Mouse (Mus musculus): ENCODE results near the gene Wrap53. TPM values are rescaled to one million over a fixed set of nuclear protein-coding genes. Genes with fewer than 3 reads are reported as not detected.
A peak's percentile ranks its signal among the peaks of the same experiment; 100 is the strongest.
"Not testable (repeated sequence)": the region's sequence is repeated elsewhere in the genome, so short reads cannot be mapped to it uniquely, and the experiment has no call there.

Wrap53 gene
- polyA plus RNA-seq, 1 experiment from 2014 or later: 23.6 TPM

DNA sequence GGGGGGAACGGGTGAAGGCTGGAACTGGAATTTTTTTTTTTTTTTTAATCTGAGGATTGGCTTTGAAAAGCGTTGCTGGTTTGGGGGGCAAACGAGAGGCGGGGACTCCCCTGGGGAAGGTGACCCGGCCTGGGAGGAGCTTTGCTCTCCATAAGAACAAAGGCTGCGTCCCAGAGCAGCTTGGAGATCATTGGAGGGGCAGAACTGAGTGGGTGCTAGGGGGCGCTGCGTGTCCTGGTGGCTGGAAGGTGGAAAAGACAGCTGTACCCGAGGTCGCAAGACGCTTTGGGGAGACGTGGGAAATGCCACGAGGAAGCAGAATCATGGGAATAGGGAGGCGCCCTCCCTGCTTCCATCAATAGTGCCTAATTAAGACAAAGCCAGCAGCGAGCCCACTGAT lies 33.0 kb downstream of the Wrap53 start:
- Histone ChIP-seq H3K36me3 (no peaks in the 10 kb centered on the region), H3K27ac (peak overlapping the region; percentile 89), H3K27me3 (no peaks in the 10 kb centered on the region), H3K4me2 (peak overlapping the region; percentile 92), H3K4me3 (peak overlapping the region; percentile 54), H3K9me3 (no peaks in the 10 kb centered on the region), H3K4me1 (peaks cover 27% of the 10 kb centered on the region), H3K9ac (peak overlapping the region; percentile 57)
- 5% methylated on average over 15 of the region's 15 CpGs for WGBS
- no peak for ATAC-seq (ENCODE audit: insufficient number of reproducible peaks, low FRiP score, low TSS enrichment, low read depth)

DNA sequence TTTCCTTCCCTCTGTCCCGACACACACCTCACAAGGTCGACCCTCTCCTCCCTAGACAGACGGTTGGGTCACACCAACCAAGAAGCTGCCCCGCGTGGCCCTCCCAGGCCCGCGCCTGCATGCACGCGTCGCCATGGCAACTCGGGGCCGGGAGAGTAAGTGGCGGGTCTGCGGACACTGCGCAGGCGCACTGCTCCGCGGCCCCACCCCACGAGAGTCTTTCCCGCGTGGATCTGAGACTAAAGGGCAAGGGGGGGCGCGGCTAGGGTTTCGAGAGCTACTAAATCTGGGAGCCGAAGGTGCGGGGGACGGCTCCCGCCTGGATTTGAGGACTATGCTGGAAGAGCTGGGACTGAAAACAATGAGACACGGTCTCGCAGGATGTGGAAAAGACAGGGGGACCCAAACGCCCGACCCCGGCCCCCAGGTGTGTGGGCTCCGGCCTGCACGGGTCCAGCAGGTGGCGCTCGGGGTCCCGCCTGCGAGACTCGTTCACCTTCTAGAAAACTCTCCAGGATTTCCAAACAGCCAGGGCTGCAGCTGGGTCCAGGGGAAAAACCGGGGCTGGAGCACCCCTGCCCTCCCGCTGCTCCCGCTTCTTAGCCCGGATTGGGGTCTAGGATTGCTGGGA lies 33.5 kb downstream of the Wrap53 start:
- WGBS: under 1% methylated on average over 44 of the region's 44 CpGs
- peak; percentile 71 for ATAC-seq (ENCODE audit: insufficient number of reproducible peaks, low FRiP score, low TSS enrichment, low read depth)
- no peaks in the 10 kb centered on the region for H3K27me3 ChIP-seq

DNA sequence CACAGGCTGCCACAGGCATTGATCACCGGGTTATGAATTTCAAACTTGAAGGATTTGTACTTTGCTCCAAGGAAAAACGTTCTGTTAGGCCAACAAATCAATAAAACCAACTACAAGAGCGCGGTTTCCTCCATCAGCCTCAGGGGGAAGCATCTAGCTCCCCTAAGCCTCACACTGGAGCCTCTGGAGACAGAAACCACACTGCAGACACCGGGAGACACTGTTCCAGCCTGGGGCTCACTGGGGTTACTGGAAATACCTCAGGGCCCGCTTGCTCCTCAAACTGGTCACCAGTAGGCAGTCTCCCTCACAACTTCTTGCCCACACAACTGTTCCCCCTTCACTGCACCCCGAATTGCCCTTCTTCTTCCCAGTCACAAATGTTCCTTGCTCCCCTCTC lies 34.1 kb downstream of the Wrap53 start:
- Histone ChIP-seq H3K27me3 (no peaks in the 10 kb centered on the region), H3K9me3 (no peaks in the 10 kb centered on the region), H3K4me3 (peak overlapping the region; percentile 54), H3K27ac (peak overlapping the region; percentile 89), H3K9ac (peak overlapping the region; percentile 57), H3K4me1 (peaks cover 27% of the 10 kb centered on the region), H3K36me3 (no peaks in the 10 kb centered on the region), H3K4me2 (peak overlapping the region; percentile 92)
- WGBS: 8% methylated on average over 7 of the region's 7 CpGs
- ATAC-seq (ENCODE audit: insufficient number of reproducible peaks, low FRiP score, low TSS enrichment, low read depth): no peak

More for the DNA sequence above, 33.5 kb downstream of the Wrap53 start:
- Histone ChIP-seq H3K4me3 (peak overlapping the region; percentile 54), H3K36me3 (no peaks in the 10 kb centered on the region), H3K4me2 (peak overlapping the region; percentile 92), H3K9ac (peak overlapping the region; percentile 57), H3K27ac (peak overlapping the region; percentile 89), H3K4me1 (peaks cover 27% of the 10 kb centered on the region), H3K9me3 (no peaks in the 10 kb centered on the region)

GRCm38 (mm10) chr11:69543598-69543997 lies 36.5 kb downstream of the Wrap53 start:
- no peak for ATAC-seq (ENCODE audit: insufficient number of reproducible peaks, low FRiP score, low TSS enrichment, low read depth)
- Histone ChIP-seq H3K27me3 (no peaks in the 10 kb centered on the region), H3K36me3 (no peaks in the 10 kb centered on the region), H3K4me1 (peaks cover 22% of the 10 kb centered on the region), H3K4me3 (no peak overlapping the region), H3K9me3 (no peaks in the 10 kb centered on the region), H3K27ac (no peak overlapping the region), H3K9ac (no peak overlapping the region), H3K4me2 (no peak overlapping the region)
- 34% methylated on average over 3 of the region's 3 CpGs for WGBS

- not testable (repeated sequence) for H3K27ac ChIP-seq; H3K9ac ChIP-seq; H3K4me3 ChIP-seq; H3K36me3 ChIP-seq; H3K4me2 ChIP-seq; H3K9me3 ChIP-seq; H3K4me1 ChIP-seq; H3K27me3 ChIP-seq; ATAC-seq (ENCODE audit: insufficient number of reproducible peaks, low FRiP score, low TSS enrichment, low read depth)
- 88% methylated on average over 2 of the region's 3 CpGs for WGBS
Observed at GRCm38 (mm10) chr11:69541741-69542140, 38.3 kb downstream of the Wrap53 start.

- H3K27ac ChIP-seq: no peak overlapping the region
- H3K9ac ChIP-seq: no peak overlapping the region
- no peak overlapping the region for H3K4me2 ChIP-seq
- 100% methylated on average over 2 of the region's 2 CpGs for WGBS
- peaks cover under 1% of the 10 kb centered on the region for H3K4me1 ChIP-seq
- no peak overlapping the region for H3K4me3 ChIP-seq
- no peaks in the 10 kb centered on the region for H3K27me3 ChIP-seq
- no peaks in the 10 kb centered on the region for H3K9me3 ChIP-seq
- no peaks in the 10 kb centered on the region for H3K36me3 ChIP-seq
- no peak for ATAC-seq (ENCODE audit: insufficient number of reproducible peaks, low FRiP score, low TSS enrichment, low read depth)
Observed at GRCm38 (mm10) chr11:69540700-69541099, 39.4 kb downstream of the Wrap53 start.

GRCm38 (mm10) chr11:69534990-69535389 lies 45.1 kb downstream of the Wrap53 start:
- Histone ChIP-seq H3K36me3 (no peaks in the 10 kb centered on the region), H3K9ac (no peak overlapping the region), H3K4me2 (no peak overlapping the region), H3K27ac (no peak overlapping the region), H3K4me1 (no peaks in the 10 kb centered on the region; the same call in 1 of the 2 replicates), H3K4me3 (no peak overlapping the region), H3K27me3 (no peaks in the 10 kb centered on the region), H3K9me3 (no peaks in the 10 kb centered on the region)
- no peak for ATAC-seq (ENCODE audit: insufficient number of reproducible peaks, low FRiP score, low TSS enrichment, low read depth)
- 82% methylated on average over 1 of the region's 1 CpGs for WGBS

- no peak overlapping the region for H3K9ac ChIP-seq
- no peaks in the 10 kb centered on the region for H3K9me3 ChIP-seq
- no peak overlapping the region for H3K4me2 ChIP-seq
- H3K27me3 ChIP-seq: no peaks in the 10 kb centered on the region
- WGBS: 70% methylated on average over 7 of the region's 7 CpGs
- no peak overlapping the region for H3K27ac ChIP-seq
- H3K4me1 ChIP-seq: peaks cover 2% of the 10 kb centered on the region; the same call in 1 of the 2 replicates
- no peak for ATAC-seq (ENCODE audit: insufficient number of reproducible peaks, low FRiP score, low TSS enrichment, low read depth)
- no peak overlapping the region for H3K4me3 ChIP-seq
- no peaks in the 10 kb centered on the region for H3K36me3 ChIP-seq
Observed at GRCm38 (mm10) chr11:69532480-69533150, 47.4 kb downstream of the Wrap53 start.

DNA sequence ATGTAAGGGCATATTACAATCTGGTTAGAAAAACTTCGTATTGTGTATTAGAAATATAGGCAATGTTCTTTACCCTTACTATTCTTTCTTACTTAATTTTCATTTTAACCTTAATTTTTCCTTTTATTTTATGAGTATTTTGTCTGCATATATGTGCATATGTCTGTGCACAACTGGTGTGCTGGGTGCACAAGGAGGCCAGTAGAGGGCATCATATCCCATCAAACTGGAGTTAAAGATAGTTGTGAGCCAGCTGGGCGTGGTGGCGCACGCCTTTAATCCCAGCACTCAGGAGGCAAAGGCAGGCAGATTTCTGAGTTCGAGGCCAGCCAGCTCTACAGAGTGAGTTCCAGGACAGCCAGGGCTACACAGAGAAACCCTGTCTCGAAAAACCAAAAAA lies 49.3 kb downstream of the Wrap53 start:
- H3K9ac ChIP-seq; H3K4me2 ChIP-seq; ATAC-seq (ENCODE audit: insufficient number of reproducible peaks, low FRiP score, low TSS enrichment, low read depth); H3K4me1 ChIP-seq; H3K4me3 ChIP-seq; H3K36me3 ChIP-seq; H3K9me3 ChIP-seq; H3K27ac ChIP-seq; H3K27me3 ChIP-seq: not testable (repeated sequence)
- 91% methylated on average over 6 of the region's 6 CpGs for WGBS

- 98% methylated on average over 3 of the region's 3 CpGs for WGBS
- H3K4me1 ChIP-seq; ATAC-seq (ENCODE audit: insufficient number of reproducible peaks, low FRiP score, low TSS enrichment, low read depth); H3K4me3 ChIP-seq; H3K9ac ChIP-seq; H3K27me3 ChIP-seq; H3K9me3 ChIP-seq; H3K4me2 ChIP-seq; H3K36me3 ChIP-seq; H3K27ac ChIP-seq: not testable (repeated sequence)
Observed at GRCm38 (mm10) chr11:69530281-69530680, 49.8 kb downstream of the Wrap53 start.

DNA sequence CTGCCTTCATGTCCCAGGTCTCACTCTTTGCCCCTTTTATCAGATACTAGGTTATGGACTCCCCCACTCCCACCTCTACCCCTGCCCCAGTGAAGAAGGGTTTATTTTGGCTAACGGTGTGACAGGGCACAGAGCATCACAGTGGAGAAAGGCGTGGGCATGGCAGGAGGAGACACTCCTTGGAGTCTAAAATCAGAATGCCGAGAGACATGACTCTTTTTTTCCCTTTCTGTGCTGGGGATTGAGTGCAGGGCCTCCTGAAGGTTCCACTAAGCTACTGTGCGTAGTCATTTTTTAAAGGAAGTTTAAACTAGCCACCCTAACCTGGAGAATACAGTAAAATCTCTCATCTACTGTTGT lies 52.0 kb downstream of the Wrap53 start:
- H3K9me3 ChIP-seq: no peaks in the 10 kb centered on the region
- no peak for ATAC-seq (ENCODE audit: insufficient number of reproducible peaks, low FRiP score, low TSS enrichment, low read depth)
- H3K4me1 ChIP-seq: peaks cover 8% of the 10 kb centered on the region; the same call in 1 of the 2 replicates
- H3K4me3 ChIP-seq: no peak overlapping the region
- WGBS: 86% methylated on average over 4 of the region's 4 CpGs
- H3K27me3 ChIP-seq: no peaks in the 10 kb centered on the region
- no peak overlapping the region for H3K4me2 ChIP-seq
- no peak overlapping the region for H3K9ac ChIP-seq
- no peak overlapping the region for H3K27ac ChIP-seq
- no peaks in the 10 kb centered on the region for H3K36me3 ChIP-seq

DNA sequence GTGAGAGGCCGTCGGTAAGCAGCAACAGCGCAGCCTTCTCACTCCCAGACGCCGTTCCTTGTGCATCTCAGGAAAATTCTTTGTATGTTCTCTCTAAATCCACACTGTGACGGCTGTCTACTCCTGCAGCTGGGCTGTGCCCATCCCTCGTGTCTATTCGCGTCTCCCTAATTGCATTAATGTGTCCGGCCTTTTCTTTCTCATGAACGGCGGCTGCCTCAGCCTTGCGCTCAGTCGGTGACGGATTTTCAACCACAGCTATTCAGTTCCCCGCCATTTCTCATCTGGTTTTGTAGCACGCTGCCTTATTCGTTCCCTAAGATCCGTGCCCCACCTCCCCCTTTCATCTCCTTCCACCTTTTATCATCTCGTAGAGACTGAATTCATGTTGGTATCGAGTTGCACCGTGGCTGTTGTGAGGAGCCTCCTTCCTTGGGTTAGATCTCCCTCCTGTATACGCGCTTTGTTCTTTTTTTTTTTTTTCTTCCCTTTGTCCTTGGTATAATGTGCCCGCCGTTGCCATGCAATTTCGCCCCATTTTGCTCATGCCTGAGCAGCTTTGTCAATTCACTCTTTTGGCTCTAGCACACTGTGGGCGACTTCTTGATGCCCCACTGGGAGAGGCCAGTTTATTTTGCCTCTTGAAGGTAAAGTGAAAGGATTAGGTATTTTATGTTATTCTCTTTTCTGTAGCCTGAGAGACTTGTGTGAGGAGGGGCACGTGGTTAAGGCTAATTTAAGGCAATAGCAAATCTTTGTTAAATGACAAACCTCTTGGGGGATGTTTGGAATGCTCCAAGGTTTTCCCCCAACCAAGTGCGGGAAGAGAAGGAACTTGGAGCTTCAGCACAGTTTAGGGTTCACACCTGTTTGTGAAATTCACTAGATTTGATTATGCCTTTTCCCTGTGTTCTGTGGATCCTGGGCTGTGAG lies 52.7 kb downstream of the Wrap53 start:
- 7% methylated on average over 30 of the region's 30 CpGs for WGBS

More for the DNA sequence above, 52.7 kb downstream of the Wrap53 start:
- Histone ChIP-seq H3K4me3 (peak overlapping the region; percentile 30), H3K9ac (0 out of 2 replicates have a peak overlapping the region, but pooled peaks have one; percentile 8), H3K36me3 (no peaks in the 10 kb centered on the region), H3K9me3 (no peaks in the 10 kb centered on the region), H3K4me2 (peak overlapping the region; percentile 56), H3K4me1 (peaks cover 8% of the 10 kb centered on the region; the same call in 1 of the 2 replicates), H3K27ac (peak overlapping the region; percentile 52), H3K27me3 (no peaks in the 10 kb centered on the region)
- ATAC-seq (ENCODE audit: insufficient number of reproducible peaks, low FRiP score, low TSS enrichment, low read depth): no peak

All from limb, embryonic 15.5 days (tissue).